Mouse (Mus musculus): ENCODE measurements around the gene Slc5a3. TPM values are rescaled to one million over a fixed set of nuclear protein-coding genes. Genes with fewer than 3 reads are reported as not detected.
"Not testable (repeated sequence)": the region's sequence is repeated elsewhere in the genome, so short reads cannot be mapped to it uniquely, and the experiment has no call there.

The Slc5a3 gene
- polyA plus RNA-seq, 1 experiment from 2014 or later: 9.0 TPM

DNA sequence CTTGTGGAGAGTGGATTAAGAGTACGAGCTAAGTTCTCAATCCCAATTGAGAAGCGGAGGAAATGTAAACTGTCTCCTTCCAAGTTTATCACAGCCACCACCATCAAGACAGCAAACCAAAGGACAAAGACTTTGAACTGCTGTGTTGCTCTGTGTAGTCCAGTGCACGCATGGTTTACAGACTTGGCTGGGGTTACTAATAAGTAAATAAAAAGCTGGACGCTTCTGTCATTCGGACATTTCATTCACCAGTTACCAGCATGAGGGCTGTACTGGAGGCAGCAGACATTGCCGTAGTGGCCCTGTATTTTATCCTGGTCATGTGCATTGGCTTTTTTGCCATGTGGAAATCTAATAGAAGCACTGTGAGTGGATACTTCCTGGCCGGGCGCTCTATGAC lies 18.7 kb downstream of the Slc5a3 start:
- H3K27ac ChIP-seq: no peak overlapping the region
- H3K4me2 ChIP-seq (replicated peaks): no peak overlapping the region
- no peak for ATAC-seq (ENCODE audit: low FRiP score, low read depth)
- no peak overlapping the region for H3K9ac ChIP-seq
- no peak overlapping the region for H3K4me3 ChIP-seq
- H3K36me3 ChIP-seq: peaks cover 41% of the 10 kb centered on the region
- no peaks in the 10 kb centered on the region for H3K27me3 ChIP-seq
- WGBS: 95% methylated on average over 8 of the region's 8 CpGs
- no peaks in the 10 kb centered on the region for H3K9me3 ChIP-seq
- H3K4me1 ChIP-seq: no peaks in the 10 kb centered on the region

GRCm38 (mm10) chr16:92083771-92084453 lies 25.8 kb downstream of the Slc5a3 start:
- no peak overlapping the region for H3K27ac ChIP-seq
- WGBS: 81% methylated on average over 10 of the region's 10 CpGs
- peaks cover 15% of the 10 kb centered on the region for H3K36me3 ChIP-seq
- no peak; the same call in 1 of the 2 replicates for ATAC-seq (ENCODE audit: low FRiP score, low read depth)
- H3K27me3 ChIP-seq: no peaks in the 10 kb centered on the region
- H3K4me3 ChIP-seq: no peak overlapping the region
- peaks cover 20% of the 10 kb centered on the region for H3K4me1 ChIP-seq
- H3K9ac ChIP-seq: no peak overlapping the region
- no peaks in the 10 kb centered on the region for H3K9me3 ChIP-seq
- no peak overlapping the region for H3K4me2 ChIP-seq (replicated peaks)

DNA sequence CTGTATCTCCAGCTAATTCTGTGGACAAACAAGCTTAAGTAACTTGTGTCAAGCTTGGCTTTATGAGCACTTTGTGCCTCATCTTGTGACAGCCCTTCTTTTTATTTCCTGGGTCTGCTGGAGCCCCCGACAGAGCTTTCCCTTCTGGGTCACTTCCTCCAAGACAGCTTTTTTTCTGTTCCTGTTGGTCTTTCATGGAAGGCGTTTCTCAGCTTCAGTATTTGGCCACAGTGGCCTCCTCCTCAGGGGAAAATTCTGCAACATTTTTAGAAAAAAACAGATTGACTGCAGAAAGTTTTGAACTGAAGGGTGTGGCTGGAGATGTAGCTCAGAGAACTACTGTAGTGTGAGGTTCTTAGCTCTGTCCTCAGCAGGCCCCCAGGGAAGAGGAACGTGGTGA lies 31.1 kb downstream of the Slc5a3 start:
- H3K4me3 ChIP-seq: no peak overlapping the region
- H3K36me3 ChIP-seq: no peaks in the 10 kb centered on the region
- H3K27ac ChIP-seq: no peak overlapping the region
- no peak for ATAC-seq (ENCODE audit: low FRiP score, low read depth)
- peaks cover under 1% of the 10 kb centered on the region; the same call in 1 of the 2 replicates for H3K27me3 ChIP-seq
- H3K9me3 ChIP-seq: no peaks in the 10 kb centered on the region
- H3K4me2 ChIP-seq (replicated peaks): no peak overlapping the region
- H3K9ac ChIP-seq: no peak overlapping the region
- H3K4me1 ChIP-seq: peaks cover 23% of the 10 kb centered on the region
- 61% methylated on average over 3 of the region's 3 CpGs for WGBS

- no peaks in the 10 kb centered on the region for H3K9me3 ChIP-seq
- peaks cover 14% of the 10 kb centered on the region for H3K4me1 ChIP-seq
- no peak overlapping the region for H3K4me3 ChIP-seq
- H3K4me2 ChIP-seq (replicated peaks): no peak overlapping the region
- H3K27me3 ChIP-seq: peaks cover 4% of the 10 kb centered on the region; the same call in 1 of the 2 replicates
- H3K9ac ChIP-seq: no peak overlapping the region
- no peak for ATAC-seq (ENCODE audit: low FRiP score, low read depth)
- 92% methylated on average over 5 of the region's 5 CpGs for WGBS
- no peak overlapping the region for H3K27ac ChIP-seq
- no peaks in the 10 kb centered on the region for H3K36me3 ChIP-seq
These were observed 33.8 kb downstream of the Slc5a3 start for GRCm38 (mm10) chr16:92091876-92092275.

GRCm38 (mm10) chr16:92098351-92099051 lies 40.4 kb downstream of the Slc5a3 start:
- H3K9me3 ChIP-seq: no peaks in the 10 kb centered on the region
- H3K27me3 ChIP-seq: peaks cover 4% of the 10 kb centered on the region; the same call in 1 of the 2 replicates
- no peak overlapping the region for H3K27ac ChIP-seq
- peaks cover 29% of the 10 kb centered on the region for H3K4me1 ChIP-seq
- no peak overlapping the region for H3K4me2 ChIP-seq (replicated peaks)
- H3K4me3 ChIP-seq: no peak overlapping the region
- no peak for ATAC-seq (ENCODE audit: low FRiP score, low read depth)
- no peak overlapping the region for H3K9ac ChIP-seq
- peaks cover 11% of the 10 kb centered on the region; the same call in 1 of the 2 replicates for H3K36me3 ChIP-seq
- WGBS: 18% methylated on average over 10 of the region's 10 CpGs

DNA sequence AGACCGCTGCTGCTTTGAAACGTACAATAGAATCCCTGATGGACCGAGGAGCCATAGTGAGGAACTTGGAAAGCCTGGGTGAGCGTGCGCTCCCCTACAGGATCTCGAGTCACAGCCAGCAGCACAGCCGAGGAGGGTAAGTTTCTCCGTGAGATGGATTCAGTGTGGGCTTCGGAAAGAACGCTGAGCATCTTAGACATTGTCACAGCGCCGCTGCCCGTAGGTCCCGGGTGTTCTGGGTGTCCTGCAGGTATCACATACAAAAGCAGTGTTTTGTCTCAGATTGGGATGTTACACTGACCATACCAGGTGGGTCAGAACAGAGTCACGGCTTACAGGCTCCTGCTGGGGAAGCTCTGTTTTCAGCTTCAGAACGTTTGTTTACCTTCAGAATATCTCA lies 41.5 kb downstream of the Slc5a3 start:
- Histone ChIP-seq H3K4me2 (replicated peaks) (no peak overlapping the region), H3K27ac (no peak overlapping the region), H3K9ac (no peak overlapping the region), H3K4me3 (no peak overlapping the region), H3K4me1 (peaks cover 33% of the 10 kb centered on the region), H3K9me3 (no peaks in the 10 kb centered on the region), H3K36me3 (peaks cover 11% of the 10 kb centered on the region; the same call in 1 of the 2 replicates), H3K27me3 (no peaks in the 10 kb centered on the region)
- no peak for ATAC-seq (ENCODE audit: low FRiP score, low read depth)
- 79% methylated on average over 16 of the region's 16 CpGs for whole genome bisulfite sequencing

DNA sequence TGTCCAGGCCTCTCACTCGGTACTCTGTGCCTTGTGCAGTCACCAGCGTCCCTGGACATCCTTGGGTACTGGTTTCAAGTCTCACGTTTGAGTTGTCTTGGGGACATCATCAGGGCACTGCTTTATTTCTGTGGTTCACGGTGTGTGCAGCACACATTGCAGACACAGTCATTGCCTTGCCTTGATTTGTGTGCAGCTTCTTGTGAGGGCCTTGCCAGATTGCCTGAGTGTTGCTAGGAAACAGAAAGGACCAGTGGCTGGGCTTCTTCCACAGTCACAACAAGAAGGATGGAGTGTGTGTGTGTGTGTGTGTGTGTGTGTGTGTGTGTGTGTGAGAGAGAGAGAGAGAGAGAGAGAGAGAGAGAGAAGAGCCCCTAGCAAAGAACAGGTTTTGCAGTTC lies 42.0 kb downstream of the Slc5a3 start:
- H3K4me2 ChIP-seq (replicated peaks): no peak overlapping the region
- ATAC-seq (ENCODE audit: low FRiP score, low read depth): no peak
- peaks cover 33% of the 10 kb centered on the region for H3K4me1 ChIP-seq
- no peaks in the 10 kb centered on the region for H3K27me3 ChIP-seq
- H3K9ac ChIP-seq: no peak overlapping the region
- no peak overlapping the region for H3K27ac ChIP-seq
- H3K36me3 ChIP-seq: peaks cover 11% of the 10 kb centered on the region; the same call in 1 of the 2 replicates
- H3K9me3 ChIP-seq: no peaks in the 10 kb centered on the region
- WGBS: 64% methylated on average over 4 of the region's 4 CpGs
- no peak overlapping the region for H3K4me3 ChIP-seq

GRCm38 (mm10) chr16:92102115-92102514 lies 44.0 kb downstream of the Slc5a3 start:
- Histone ChIP-seq H3K27ac (no peak overlapping the region), H3K27me3 (no peaks in the 10 kb centered on the region), H3K4me1 (peaks cover 33% of the 10 kb centered on the region), H3K4me2 (replicated peaks) (no peak overlapping the region), H3K36me3 (peaks cover 11% of the 10 kb centered on the region; the same call in 1 of the 2 replicates), H3K4me3 (no peak overlapping the region), H3K9me3 (no peaks in the 10 kb centered on the region), H3K9ac (no peak overlapping the region)
- WGBS: 76% methylated on average over 5 of the region's 5 CpGs
- peak; percentile 8; the same call in 1 of the 2 replicates for ATAC-seq (ENCODE audit: low FRiP score, low read depth)

- not testable (repeated sequence) for H3K4me3 ChIP-seq; H3K27me3 ChIP-seq; ATAC-seq (ENCODE audit: low FRiP score, low read depth); H3K4me2 ChIP-seq (replicated peaks); H3K27ac ChIP-seq; H3K9me3 ChIP-seq; H3K9ac ChIP-seq
- Histone ChIP-seq H3K4me1 (peaks cover 28% of the 10 kb centered on the region), H3K36me3 (peaks cover 11% of the 10 kb centered on the region; the same call in 1 of the 2 replicates)
- 95% methylated on average over 6 of the region's 7 CpGs for WGBS
These were observed 44.8 kb downstream of the Slc5a3 start for GRCm38 (mm10) chr16:92102931-92103330.

DNA sequence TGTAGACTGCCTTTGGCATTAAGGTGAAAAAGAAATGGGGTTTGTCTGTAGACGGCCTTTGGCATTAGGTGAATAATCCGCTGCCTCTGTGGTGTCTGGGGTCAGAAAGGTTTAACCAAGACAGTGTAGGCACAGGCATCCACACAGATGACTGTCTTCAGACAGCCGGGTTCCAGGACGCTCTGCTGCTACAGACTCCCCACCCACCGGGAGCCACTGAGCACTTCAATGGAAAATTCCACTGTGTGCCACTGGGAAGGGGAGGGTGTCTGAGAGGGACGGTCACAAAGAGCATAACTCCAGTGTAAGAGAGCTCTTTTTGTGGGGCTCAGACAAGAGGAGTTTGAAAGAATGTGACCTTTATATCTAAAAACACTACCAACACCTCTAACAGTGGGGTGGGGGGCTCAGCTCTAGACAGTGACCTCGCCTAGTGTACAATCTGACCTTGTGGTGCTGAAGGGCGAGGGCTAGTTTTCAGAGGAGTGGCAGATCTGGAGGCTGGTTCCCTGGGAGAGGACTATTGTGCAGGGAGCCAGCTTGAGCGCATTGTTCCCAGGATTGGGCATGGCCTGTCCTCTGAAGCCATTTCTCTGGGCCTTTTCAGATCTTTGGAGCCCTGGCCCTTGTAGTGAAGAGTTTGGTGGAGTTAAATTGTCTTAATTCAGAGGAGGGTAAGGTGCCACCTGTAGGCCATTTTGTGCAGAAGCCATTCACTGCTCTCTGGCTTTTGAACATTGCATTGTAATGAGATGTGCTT lies 45.6 kb downstream of the Slc5a3 start:
- no peak overlapping the region for H3K9ac ChIP-seq
- no peaks in the 10 kb centered on the region for H3K27me3 ChIP-seq
- H3K27ac ChIP-seq: no peak overlapping the region
- ATAC-seq (ENCODE audit: low FRiP score, low read depth): no peak
- WGBS: 62% methylated on average over 9 of the region's 9 CpGs
- H3K4me3 ChIP-seq: no peak overlapping the region
- H3K4me1 ChIP-seq: peaks cover 19% of the 10 kb centered on the region
- H3K4me2 ChIP-seq (replicated peaks): no peak overlapping the region
- H3K9me3 ChIP-seq: no peaks in the 10 kb centered on the region
- peaks cover 11% of the 10 kb centered on the region; the same call in 1 of the 2 replicates for H3K36me3 ChIP-seq

- Histone ChIP-seq H3K36me3 (peaks cover 11% of the 10 kb centered on the region; the same call in 1 of the 2 replicates), H3K27me3 (no peaks in the 10 kb centered on the region), H3K4me2 (replicated peaks) (no peak overlapping the region), H3K27ac (no peak overlapping the region), H3K9ac (no peak overlapping the region), H3K9me3 (no peaks in the 10 kb centered on the region), H3K4me3 (no peak overlapping the region), H3K4me1 (peaks cover 14% of the 10 kb centered on the region)
- no peak for ATAC-seq (ENCODE audit: low FRiP score, low read depth)
- WGBS: 83% methylated on average over 2 of the region's 2 CpGs
These were observed 46.1 kb downstream of the Slc5a3 start for GRCm38 (mm10) chr16:92104332-92104590.

DNA sequence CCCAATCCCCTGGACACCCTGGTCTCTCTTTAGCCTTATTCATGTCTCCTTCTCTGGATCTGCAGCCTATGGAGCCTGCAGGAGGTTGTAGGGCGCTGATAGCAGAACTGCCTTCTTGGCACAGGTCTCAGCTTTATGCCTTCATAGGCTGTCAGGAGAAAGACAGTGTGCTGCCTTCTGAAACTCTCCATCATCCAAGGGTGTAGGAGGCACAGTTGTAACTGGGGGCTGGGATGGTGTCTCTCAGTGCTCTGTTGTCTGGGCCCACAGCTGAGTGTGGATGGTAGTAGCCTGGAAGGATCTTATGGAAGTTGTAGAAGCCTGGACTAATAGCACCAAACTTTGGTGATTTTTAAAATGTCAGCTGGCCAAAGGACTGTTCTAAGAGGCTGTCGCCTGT lies 46.8 kb downstream of the Slc5a3 start:
- 97% methylated on average over 2 of the region's 2 CpGs for WGBS
- Histone ChIP-seq H3K27ac (no peak overlapping the region), H3K9ac (no peak overlapping the region), H3K4me2 (replicated peaks) (no peak overlapping the region), H3K4me1 (peaks cover 7% of the 10 kb centered on the region), H3K9me3 (no peaks in the 10 kb centered on the region), H3K36me3 (peaks cover 11% of the 10 kb centered on the region; the same call in 1 of the 2 replicates), H3K27me3 (no peaks in the 10 kb centered on the region), H3K4me3 (no peak overlapping the region)
- no peak for ATAC-seq (ENCODE audit: low FRiP score, low read depth)

Data from limb, embryonic 13.5 days (tissue).